Mouse (Mus musculus): ENCODE results near the gene Polr2e.

GRCm38 (mm10) chr10:79991099-79991498, 48.5 kb downstream of the Polr2e start:
- TF ChIP-seq CTCF (IDR thresholded peaks at IDR 0.05; ENCODE audit: low read depth, low read length), result no peak
- no peak for TF ChIP-seq POLR2A (IDR thresholded peaks at IDR 0.05; ENCODE audit: borderline replicate concordance, low read depth, low read length)
